Mouse (Mus musculus) mature B cell (primary cell): ENCODE results near the gene Pxmp4.

Experiments used
- in situ Hi-C: fragments of 300-500 bp; cut with MboI; formaldehyde crosslinking; loops from 2 replicates; pipeline ENCODE4 v1.14.3; 2019

The Pxmp4 gene

GRCm38 (mm10) chr2:154572996-154573395 is 30.5 kb downstream of the Pxmp4 start:
- in situ Hi-C loops: no loop called here

DNA sequence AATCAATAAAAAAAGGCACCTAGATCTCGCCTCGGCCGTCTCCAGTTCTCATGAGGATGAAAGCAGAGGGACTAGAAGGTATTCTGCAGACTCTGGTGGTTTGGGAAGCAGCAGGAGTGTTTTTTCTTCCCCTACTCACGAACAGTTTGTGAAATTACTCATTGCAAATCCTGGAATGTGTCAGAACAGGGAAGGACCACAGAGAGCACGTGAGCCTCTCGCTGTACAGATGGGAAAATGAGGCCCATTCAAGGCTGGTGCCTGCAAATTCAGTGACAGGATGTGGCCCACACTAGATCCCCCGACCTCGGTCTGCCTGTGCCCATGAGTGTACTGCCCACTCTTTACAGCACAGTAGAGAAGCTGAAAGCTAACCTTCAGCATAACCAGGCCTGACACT is 31.5 kb downstream of the Pxmp4 start:
- in situ Hi-C loops: no loop called here

GRCm38 (mm10) chr2:154571266-154571665 is 32.2 kb downstream of the Pxmp4 start:
- in situ Hi-C loops: no loop called here

DNA sequence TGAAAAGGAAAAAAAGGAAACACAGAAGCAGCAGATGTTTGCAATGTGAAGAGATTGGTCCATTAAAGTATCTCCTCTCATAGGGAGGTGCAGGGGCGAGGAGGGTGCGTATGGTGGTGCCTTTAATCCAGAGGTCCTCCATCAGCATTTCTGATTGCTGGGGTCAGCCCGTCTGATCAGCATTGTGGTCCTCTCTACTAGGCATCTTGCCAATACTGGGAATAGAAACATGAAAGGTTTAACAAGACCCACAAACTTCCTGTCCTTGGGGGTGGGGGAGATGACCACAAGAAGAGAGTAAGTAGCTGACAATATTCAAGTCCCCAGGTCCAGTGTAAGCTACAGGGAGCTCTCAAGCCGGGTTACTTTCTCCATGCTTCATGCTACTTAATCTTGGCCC is 32.8 kb downstream of the Pxmp4 start:
- in situ Hi-C loops: no loop called here

DNA sequence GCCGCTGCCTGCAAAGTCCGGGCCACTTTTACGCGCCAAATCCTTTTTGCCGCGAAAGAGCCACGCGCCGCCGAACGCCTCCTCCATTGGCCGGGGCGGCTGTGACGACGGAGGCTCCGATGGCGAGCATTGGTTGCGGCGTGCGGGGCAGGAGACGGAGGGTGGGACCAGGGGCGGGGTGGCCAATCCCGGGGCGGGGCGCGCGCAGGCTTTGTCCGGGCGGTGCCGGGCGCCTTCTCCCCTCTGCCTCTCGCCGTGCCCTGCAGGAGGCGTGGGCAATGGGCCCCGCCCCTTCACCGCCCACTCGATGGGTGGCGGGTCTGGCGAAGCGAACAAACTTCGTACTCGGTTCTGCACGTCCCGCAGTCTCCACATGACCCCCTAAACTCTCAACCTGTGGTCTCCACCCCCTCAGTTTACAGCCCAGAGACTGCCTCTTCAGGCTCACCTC is 33.6 kb downstream of the Pxmp4 start, which contains the start of gene E2f1:
Gene E2f1, minus strand, starts transcription at position 57 of the 451 bp plus-strand sequence.
- in situ Hi-C loops: no loop called here

DNA sequence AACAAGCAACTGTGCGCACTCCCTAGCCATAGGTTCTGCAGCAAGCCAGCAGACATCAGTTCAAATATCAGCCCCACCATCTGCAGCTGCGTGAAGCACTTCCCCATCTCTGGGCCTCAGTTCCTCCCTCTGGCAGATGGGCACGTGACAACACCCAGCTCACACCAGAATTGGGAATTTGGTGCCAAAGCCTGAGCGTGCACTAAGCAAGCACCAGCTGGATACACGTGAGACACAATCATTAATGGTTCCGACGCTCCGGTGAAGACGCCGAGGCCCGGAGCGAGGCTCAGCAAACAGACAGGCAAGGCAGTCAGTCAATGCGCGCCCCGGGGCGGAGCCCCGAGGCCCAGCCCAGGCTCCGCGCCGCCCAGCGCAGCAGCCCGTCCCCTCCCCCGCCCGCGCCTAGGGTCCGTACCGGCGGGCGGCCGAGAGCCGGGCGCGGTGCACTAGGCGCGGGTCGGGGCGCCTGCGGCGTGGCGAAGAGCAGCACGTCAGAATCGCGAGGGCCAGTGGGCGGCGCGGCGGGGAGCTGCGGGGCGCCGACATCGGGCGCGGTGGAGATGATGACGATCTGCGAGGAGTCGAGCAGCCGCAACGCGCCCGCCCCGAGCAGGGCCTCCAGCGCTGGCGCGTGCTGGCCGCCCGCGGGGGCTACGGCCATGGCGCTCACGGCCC is 34.3 kb downstream of the Pxmp4 start:
- in situ Hi-C loops: no loop called here

DNA sequence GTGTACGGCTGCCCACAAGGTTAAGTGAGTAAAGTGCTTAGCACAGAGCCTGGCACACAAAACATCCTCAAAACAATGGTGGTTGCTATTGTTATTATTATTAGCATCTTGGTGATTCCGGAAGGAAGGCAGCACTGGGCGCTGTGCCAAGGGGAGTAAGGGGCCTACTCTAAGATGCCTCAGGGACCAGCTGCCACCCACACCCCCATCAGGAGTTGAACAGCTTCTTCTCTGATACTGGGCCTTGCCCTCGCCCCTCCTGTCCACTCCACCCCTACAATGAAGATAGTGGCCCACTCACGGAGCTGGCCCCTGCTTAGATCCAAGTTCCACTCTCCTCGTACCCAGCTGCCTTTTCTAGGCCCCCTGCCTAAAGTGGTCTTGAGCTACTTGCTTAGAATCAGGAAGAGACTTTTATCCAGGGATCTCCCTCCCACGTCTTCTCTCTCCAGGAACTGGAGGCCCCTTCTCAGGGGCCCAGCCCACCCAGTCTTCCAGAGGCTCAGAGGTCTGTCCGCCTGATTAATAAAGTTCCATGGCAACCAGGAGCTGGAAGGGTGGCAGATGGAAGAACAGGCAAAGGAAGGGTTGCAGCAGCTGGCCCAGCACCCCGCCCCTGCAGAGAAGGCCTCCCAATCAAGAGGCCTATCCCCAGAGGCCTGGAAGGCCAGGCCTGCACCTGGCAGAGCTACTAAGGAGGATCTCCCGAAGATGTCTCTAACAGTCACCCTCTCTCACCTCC is 35.0 kb downstream of the Pxmp4 start:
- in situ Hi-C loops: no loop called here

DNA sequence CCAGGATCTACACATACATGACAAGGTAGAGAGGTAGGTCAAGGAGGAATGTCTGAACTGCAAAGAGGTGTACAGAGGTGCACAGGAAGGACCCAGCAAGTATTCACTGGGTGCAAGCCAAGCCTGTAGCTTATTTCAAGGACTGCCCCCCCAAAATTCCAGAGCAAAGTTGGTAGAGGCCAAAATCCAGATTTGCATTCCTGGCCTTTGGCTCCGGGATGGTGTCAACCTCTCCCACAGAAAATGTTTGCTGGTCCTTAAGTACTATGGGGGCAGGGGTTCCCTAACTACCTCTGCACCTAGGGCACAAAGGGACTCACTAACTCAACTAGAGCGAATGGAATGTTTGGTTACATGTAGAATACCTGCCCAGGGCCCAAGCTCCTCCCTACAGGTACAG is 35.7 kb downstream of the Pxmp4 start:
- in situ Hi-C loops: no loop called here

- in situ Hi-C loops: no loop called here
Observed at GRCm38 (mm10) chr2:154566641-154567040, 36.9 kb downstream of the Pxmp4 start.

DNA sequence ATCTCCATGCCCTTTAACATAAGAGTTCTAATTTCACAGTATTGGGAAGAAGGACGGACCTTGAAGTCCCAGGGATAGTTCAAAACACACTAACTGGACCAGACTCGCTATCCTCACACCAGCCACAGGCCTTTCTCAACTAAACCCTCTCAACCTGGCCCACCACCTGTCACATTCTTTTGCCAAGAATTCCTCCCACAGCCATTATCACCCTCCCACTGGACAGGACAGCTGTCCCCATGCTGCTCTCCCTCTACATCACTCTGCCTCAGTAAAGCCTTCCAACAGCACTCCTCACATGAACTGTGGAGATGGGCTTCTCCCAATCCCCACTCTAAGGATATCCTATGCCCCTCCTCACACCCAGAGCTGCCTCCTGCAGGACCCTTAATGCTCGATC is 37.9 kb downstream of the Pxmp4 start:
- in situ Hi-C loops: no loop called here

GRCm38 (mm10) chr2:154563612-154564170 is 39.8 kb downstream of the Pxmp4 start:
- in situ Hi-C loops: no loop called here

GRCm38 (mm10) chr2:154558264-154559039 is 45.1 kb downstream of the Pxmp4 start, which contains the start of gene Necab3:
Necab3 (minus strand) TSS chr2:154558890.
- in situ Hi-C loops: no loop called here

GRCm38 (mm10) chr2:154557184-154557832 is 46.2 kb downstream of the Pxmp4 start:
- in situ Hi-C loops: no loop called here

DNA sequence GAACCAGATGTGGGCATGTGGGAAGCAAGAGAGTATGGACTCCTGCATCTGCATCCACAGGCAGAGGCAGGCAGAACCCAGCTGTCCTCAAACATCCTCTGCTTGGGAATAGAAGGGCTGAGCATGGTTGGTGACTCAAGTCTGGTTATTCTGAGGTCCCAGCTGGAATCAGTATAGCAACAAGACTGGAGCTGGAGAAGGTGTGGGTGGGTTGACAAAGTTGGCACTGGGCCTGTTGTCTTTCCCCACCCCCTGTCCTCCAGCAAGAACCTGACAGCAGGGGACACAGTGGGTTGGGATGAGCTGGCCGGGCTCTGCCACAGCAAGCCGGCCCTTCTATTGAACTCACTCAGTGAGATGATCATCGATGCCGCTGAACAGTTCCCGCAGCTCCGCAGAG is 48.3 kb downstream of the Pxmp4 start:
- in situ Hi-C loops: no loop called here

- in situ Hi-C loops: no loop called here
Observed at GRCm38 (mm10) chr2:154552424-154552907, 51.0 kb downstream of the Pxmp4 start.

DNA sequence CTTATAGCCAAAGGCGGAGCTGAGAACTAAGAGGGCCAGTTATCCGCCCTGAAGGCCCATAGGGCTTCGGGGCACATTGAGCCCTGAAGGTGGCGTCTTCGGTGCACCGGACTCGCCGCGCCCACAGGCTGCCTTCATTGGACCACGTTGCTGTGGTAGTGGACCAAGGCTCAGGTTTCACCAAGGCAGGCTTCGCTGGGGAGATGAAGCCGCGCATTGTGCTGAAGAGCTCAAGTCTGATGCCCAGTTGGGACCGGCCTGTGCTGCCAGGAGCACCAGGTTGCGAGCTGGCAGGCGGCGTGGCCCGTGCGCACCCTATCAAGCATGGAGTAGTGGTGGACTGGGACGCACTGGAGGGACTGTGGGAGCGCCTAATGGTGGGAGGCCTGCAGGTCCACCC is 51.6 kb downstream of the Pxmp4 start:
- in situ Hi-C loops: no loop called here

DNA sequence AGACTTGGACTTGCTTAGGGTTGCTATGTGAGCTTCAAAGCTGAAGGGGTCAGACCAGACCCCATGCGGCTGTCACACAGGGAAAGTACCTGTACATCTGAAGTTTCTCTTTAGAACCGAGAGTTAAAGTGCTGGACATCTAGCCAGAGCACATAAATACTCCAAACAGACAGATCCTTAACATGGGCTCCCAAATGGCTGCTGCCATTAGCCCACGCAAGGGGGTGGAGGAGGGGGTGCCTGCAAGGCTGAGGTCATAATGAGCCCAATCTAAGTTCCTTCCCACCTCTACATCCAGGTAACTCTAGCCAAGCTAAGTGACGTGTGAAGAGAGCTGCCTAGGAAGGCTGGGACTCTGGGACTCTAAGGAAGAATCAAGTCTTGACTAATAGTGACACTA is 52.0 kb downstream of the Pxmp4 start, which contains the start of gene Actl10:
Gene Actl10, plus strand, starts transcription at position 301 of the 400 bp plus-strand sequence.
- in situ Hi-C loops: no loop called here

DNA sequence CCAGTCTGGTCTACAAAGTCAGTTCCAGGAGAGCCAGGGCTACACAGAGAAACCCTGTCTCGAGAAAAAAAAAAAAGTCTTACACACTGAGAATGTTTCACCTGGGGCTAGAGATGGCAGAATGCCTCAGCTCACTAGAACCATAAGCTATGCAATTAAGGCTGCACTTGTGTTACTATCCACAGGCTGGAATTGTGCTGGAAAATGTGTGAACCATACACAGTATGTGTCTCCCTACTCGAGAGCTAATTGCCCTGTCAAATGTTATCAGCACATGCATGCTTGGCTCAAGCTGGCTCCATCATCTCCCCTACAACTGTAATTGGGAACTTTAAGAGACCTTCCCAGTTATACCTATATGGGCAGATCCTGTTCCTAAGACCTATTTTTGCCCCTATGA is 52.6 kb downstream of the Pxmp4 start:
- in situ Hi-C loops: no loop called here

DNA sequence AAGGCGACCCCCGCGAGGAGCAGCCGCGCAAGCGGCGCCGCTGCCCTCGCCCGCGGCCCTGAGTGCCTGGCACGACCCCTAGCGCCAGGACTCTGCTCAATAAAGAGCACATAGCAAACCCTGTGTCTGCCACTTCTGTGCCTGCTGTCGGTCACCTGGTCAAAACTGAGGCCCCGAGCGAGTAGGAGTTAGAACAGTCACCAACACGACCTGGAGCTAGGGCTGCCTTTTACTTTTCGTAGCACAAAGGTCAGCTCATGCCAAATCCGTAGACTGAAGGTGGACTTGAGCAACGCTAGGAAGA is 53.7 kb downstream of the Pxmp4 start:
- in situ Hi-C loops: no loop called here

- in situ Hi-C loops: no loop called here
Observed at GRCm38 (mm10) chr2:154549127-154549885, 54.2 kb downstream of the Pxmp4 start.

- in situ Hi-C loops: no loop called here
Observed at GRCm38 (mm10) chr2:154548688-154549087, 54.8 kb downstream of the Pxmp4 start.
